Mouse (Mus musculus): ENCODE results near the gene Treh. TPM values are rescaled to one million over a fixed set of nuclear protein-coding genes. Genes with fewer than 3 reads are reported as not detected.

Gene Treh
- not detected for polyA plus RNA-seq (2017; shearing (Covaris generic))

GRCm38 (mm10) chr9:44673005-44673404 is at the start of gene Treh:
Gene Treh, plus strand, starts transcription at chr9:44673233.

DNA sequence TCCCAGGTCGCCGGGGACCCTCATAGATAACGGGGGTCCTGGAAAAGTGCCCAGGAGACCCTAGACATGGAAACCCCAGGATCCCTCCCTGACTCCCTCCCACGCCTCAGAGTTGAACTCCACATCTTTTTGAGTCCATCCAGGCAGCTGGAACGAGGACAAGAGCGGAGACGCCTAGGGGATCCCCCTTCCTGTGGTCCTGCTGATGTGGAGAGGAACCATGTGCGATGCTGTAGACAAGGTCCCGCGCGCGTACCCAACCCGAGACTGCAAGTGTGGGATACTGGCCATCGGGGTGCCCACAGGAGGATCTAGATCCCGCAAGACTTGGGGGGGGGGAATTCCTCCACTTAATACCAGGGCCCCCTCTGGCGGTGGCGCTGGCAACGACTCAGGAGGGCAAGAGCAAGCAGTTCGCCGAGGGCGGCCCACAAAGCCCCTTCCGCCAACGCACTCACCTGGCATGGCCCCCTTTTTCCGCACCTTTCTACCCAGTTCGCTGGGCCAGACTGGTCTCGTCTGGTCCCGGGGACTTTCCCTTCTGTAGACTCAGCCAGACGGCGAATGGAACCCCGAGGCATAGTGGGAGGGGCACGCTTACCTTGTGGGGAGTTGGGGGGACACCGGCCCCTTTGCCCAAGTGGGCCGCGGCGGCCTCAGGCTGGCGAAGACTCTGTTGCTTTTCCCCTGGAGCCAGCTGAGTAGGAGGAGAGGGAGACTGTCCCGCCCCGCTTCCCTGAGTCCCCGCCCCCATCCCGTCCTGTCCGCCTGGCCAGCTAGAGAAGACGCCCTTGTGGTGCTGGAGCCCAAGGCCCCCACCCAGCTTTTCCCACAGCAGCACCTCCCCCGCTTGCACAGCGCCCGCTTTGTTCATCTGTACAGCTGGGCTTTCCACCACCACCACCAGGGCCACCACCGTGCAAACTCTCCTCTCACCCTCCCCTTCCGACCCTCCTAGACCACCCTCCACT is 61.8 kb downstream of the Treh start, which contains the start of gene Phldb1:
Gene Phldb1, minus strand, starts transcription at position 675 of the 971 bp plus-strand sequence.

Other genes with a start within 250 kb of the Treh start
- 0.64 TPM for gene Foxr1, start 232.1 kb upstream of the Treh start, polyA plus RNA-seq (2017; shearing (Covaris generic))
- not detected for gene Upk2, start 218.3 kb upstream of the Treh start, polyA plus RNA-seq (2017; shearing (Covaris generic))
- 22.4 TPM for gene Bcl9l, start 190.4 kb upstream of the Treh start, polyA plus RNA-seq (2017; shearing (Covaris generic))
- gene Cxcr5, start 111.4 kb upstream of the Treh start, polyA plus RNA-seq (2017; shearing (Covaris generic)): 125 TPM
- gene Ddx6, start 68.3 kb upstream of the Treh start, polyA plus RNA-seq (2017; shearing (Covaris generic)): 71.9 TPM
- 2.0 TPM for gene Phldb1, start 62.0 kb downstream of the Treh start, polyA plus RNA-seq (2017; shearing (Covaris generic))
- gene Arcn1, start 94.6 kb downstream of the Treh start, polyA plus RNA-seq (2017; shearing (Covaris generic)): 132 TPM
- 19.3 TPM for gene Ift46, start 94.7 kb downstream of the Treh start, polyA plus RNA-seq (2017; shearing (Covaris generic))
- not detected for gene Tmem25, start 126.1 kb downstream of the Treh start, polyA plus RNA-seq (2017; shearing (Covaris generic))
- gene Ttc36, start 129.8 kb downstream of the Treh start, polyA plus RNA-seq (2017; shearing (Covaris generic)): not detected
- 83.9 TPM for gene Kmt2a, start 208.1 kb downstream of the Treh start, polyA plus RNA-seq (2017; shearing (Covaris generic))
- gene Atp5l, start 247.5 kb downstream of the Treh start, polyA plus RNA-seq (2017; shearing (Covaris generic)): 271 TPM

Measured in effector memory CD4-positive, alpha-beta T cell, adult 5 months (primary cell).